Mouse (Mus musculus): ENCODE measurements at regions not wholly inside any gene's neighbourhood (a gene's known extent, or its start where the extent isn't known, plus 50 kb on each side); places are given as distances from the start of the nearest gene placed in this dataset.

GRCm38 (mm10) chr10:23531964-23532758 is 181.6 kb upstream of the Eya4 start:
- CTCF ChIA-PET, result no interaction called here
- POLR2A ChIA-PET, result no interaction called here

- POLR2A ChIA-PET, result no interaction called here
- CTCF ChIA-PET, result no interaction called here
These were observed 180.1 kb upstream of the Eya4 start for GRCm38 (mm10) chr10:23530715-23531114.

- ChIA-PET CTCF (no interaction called here), POLR2A (no interaction called here)
These were observed 176.2 kb upstream of the Eya4 start for GRCm38 (mm10) chr10:23526796-23527195.

GRCm38 (mm10) chr10:23522664-23523063 is 172.1 kb upstream of the Eya4 start:
- POLR2A ChIA-PET, result no interaction called here
- CTCF ChIA-PET, result no interaction called here

- CTCF ChIA-PET, result no interaction called here
- POLR2A ChIA-PET, result no interaction called here
These were observed 143.1 kb upstream of the Eya4 start for GRCm38 (mm10) chr10:23493647-23494046.

GRCm38 (mm10) chr10:23492971-23493370 is 142.4 kb upstream of the Eya4 start:
- ChIA-PET POLR2A (no interaction called here), CTCF (no interaction called here)

GRCm38 (mm10) chr10:23488996-23489395 is 138.4 kb upstream of the Eya4 start:
- POLR2A ChIA-PET, result no interaction called here
- CTCF ChIA-PET, result no interaction called here

- ChIA-PET CTCF (no interaction called here), POLR2A (no interaction called here)
These were observed 129.9 kb upstream of the Eya4 start for GRCm38 (mm10) chr10:23480474-23480873.

- ChIA-PET POLR2A (no interaction called here), CTCF (no interaction called here)
These were observed 128.3 kb upstream of the Eya4 start for GRCm38 (mm10) chr10:23478902-23479301.

- CTCF ChIA-PET, result no interaction called here
- POLR2A ChIA-PET, result no interaction called here
These were observed 126.5 kb upstream of the Eya4 start for GRCm38 (mm10) chr10:23477104-23477503.

- ChIA-PET CTCF (interaction anchor here in 1 of 4 experiments (1.2 kb wide), 1 partner anchor 160 kb away, joined by 3 read pairs; no protein-coding TSS in a partner anchor), POLR2A (interaction anchor here in 2 of 4 experiments (0.5 to 0.6 kb wide), 2 partner anchors 25 to 460 kb away, joined by 3 read pairs; no protein-coding TSS in a partner anchor)
These were observed 100.4 kb upstream of the Eya4 start for GRCm38 (mm10) chr10:23450997-23451396.

- ChIA-PET POLR2A (interaction anchor here in 1 of 4 experiments (0.6 kb wide), 1 partner anchor 460 kb away, joined by 3 read pairs; no protein-coding TSS in a partner anchor), CTCF (no interaction called here)
These were observed 100.0 kb upstream of the Eya4 start for GRCm38 (mm10) chr10:23450647-23450979.

- CTCF ChIA-PET, result interaction anchor here in 1 of 4 experiments (0.6 kb wide), 1 partner anchor 73 kb away, joined by 4 read pairs; no protein-coding TSS in a partner anchor
- POLR2A ChIA-PET, result interaction anchor here in 1 of 4 experiments (0.6 kb wide), 1 partner anchor 61 kb away, joined by 3 read pairs; no protein-coding TSS in a partner anchor
These were observed 99.5 kb upstream of the Eya4 start for GRCm38 (mm10) chr10:23449860-23450646.

GRCm38 (mm10) chr10:23448976-23449859 is 98.6 kb upstream of the Eya4 start:
- POLR2A ChIA-PET, result interaction anchor here in 1 of 4 experiments (0.6 kb wide), 1 partner anchor 60 kb away, joined by 3 read pairs; no protein-coding TSS in a partner anchor
- CTCF ChIA-PET, result interaction anchor here in 2 of 4 experiments (0.5 to 0.7 kb wide), 3 partner anchors 8 to 281 kb away, joined by 3 to 5 read pairs (median 3); no protein-coding TSS in a partner anchor

GRCm38 (mm10) chr10:23430376-23430775 is 79.8 kb upstream of the Eya4 start:
- ChIA-PET CTCF (no interaction called here), POLR2A (no interaction called here)

- CTCF ChIA-PET, result interaction anchor here in 1 of 4 experiments (0.6 kb wide), 1 partner anchor 718 kb away, joined by 4 read pairs; no protein-coding TSS in a partner anchor
- POLR2A ChIA-PET, result interaction anchor here in 1 of 4 experiments (1.0 kb wide), 1 partner anchor 297 kb away, joined by 3 read pairs; no protein-coding TSS in a partner anchor
These were observed 63.4 kb upstream of the Eya4 start for GRCm38 (mm10) chr10:23413794-23414518.

- CTCF ChIA-PET, result interaction anchor here in 1 of 4 experiments (0.6 kb wide), 1 partner anchor 108 kb away, joined by 3 read pairs; no protein-coding TSS in a partner anchor
- POLR2A ChIA-PET, result interaction anchor here in 1 of 4 experiments (0.6 kb wide), 1 partner anchor 316 kb away, joined by 3 read pairs; no protein-coding TSS in a partner anchor
These were observed 52.9 kb upstream of the Eya4 start for GRCm38 (mm10) chr10:23403351-23403938.
